Mouse (Mus musculus): Measurements from ENCODE around the gene Ier3. TPM values are rescaled to one million over a fixed set of nuclear protein-coding genes. Genes with fewer than 3 reads are reported as not detected.
A peak's percentile ranks its signal among the peaks of the same experiment; 100 is the strongest.

Ier3 gene
- 31.3 and 35.5 TPM in 2 replicates for polyA plus RNA-seq (2011; ENCODE audit: insufficient read depth, insufficient read length, low read depth, missing spikeins)

- H3K9ac ChIP-seq (ENCODE audit: low read depth, poor library complexity, severe bottlenecking) = peak within 1 kb of the TSS; percentile 77
- H3K4me1 ChIP-seq (ENCODE audit: control insufficient read depth, insufficient read depth, low read length) = peaks cover 3% of the 10 kb centered on the region
- H3K27ac ChIP-seq (ENCODE audit: insufficient read depth, low read length) = peak within 1 kb of the TSS; percentile 2; the same call in 1 of the 2 replicates
- H3K4me3 ChIP-seq (ENCODE audit: low read depth, low read length) = peak within 1 kb of the TSS; percentile 83
- H3K9me3 ChIP-seq (replicated peaks; ENCODE audit: control insufficient read depth, insufficient read depth, low read length, poor library complexity, severe bottlenecking) = no peaks in the 10 kb centered on the region
- no peaks in the 10 kb centered on the region for H3K36me3 ChIP-seq (ENCODE audit: control insufficient read depth, insufficient read depth, low read length, poor library complexity, severe bottlenecking)
- H3K27me3 ChIP-seq (ENCODE audit: control insufficient read depth, insufficient read depth, low read length, poor library complexity, severe bottlenecking) = no peaks in the 10 kb centered on the region
- TF ChIP-seq CTCF (IDR thresholded peaks at IDR 0.05; ENCODE audit: low read depth, low read length) (no peak), POLR2A (IDR thresholded peaks at IDR 0.05; ENCODE audit: insufficient read depth, low read length) (peak; percentile 91), EP300 (IDR thresholded peaks at IDR 0.05; ENCODE audit: insufficient read depth, low read depth, low read length) (0 out of 2 replicates have a peak, but pooled peaks have one; percentile 46)
Measured at GRCm38 (mm10) chr17:35821439-35822430, at the start of gene Ier3. TSS of gene Ier3 (plus strand) at chr17:35821684.

- Histone ChIP-seq H3K9me3 (replicated peaks; ENCODE audit: control insufficient read depth, insufficient read depth, low read length, poor library complexity, severe bottlenecking) (no peaks in the 10 kb centered on the region), H3K4me1 (ENCODE audit: control insufficient read depth, insufficient read depth, low read length) (no peaks in the 10 kb centered on the region), H3K36me3 (ENCODE audit: control insufficient read depth, insufficient read depth, low read length, poor library complexity, severe bottlenecking) (no peaks in the 10 kb centered on the region), H3K27ac (ENCODE audit: insufficient read depth, low read length) (no peak overlapping the region), H3K27me3 (ENCODE audit: control insufficient read depth, insufficient read depth, low read length, poor library complexity, severe bottlenecking) (no peaks in the 10 kb centered on the region), H3K4me3 (ENCODE audit: low read depth, low read length) (no peak overlapping the region), H3K9ac (ENCODE audit: low read depth, poor library complexity, severe bottlenecking) (no peak overlapping the region)
- no peak for TF ChIP-seq CTCF (IDR thresholded peaks at IDR 0.05; ENCODE audit: low read depth, low read length)
- TF ChIP-seq EP300 (IDR thresholded peaks at IDR 0.05; ENCODE audit: insufficient read depth, low read depth, low read length) = no peak
Measured at GRCm38 (mm10) chr17:35776811-35777609, 44.5 kb upstream of the Ier3 start.

GRCm38 (mm10) chr17:35778965-35779364 is 42.5 kb upstream of the Ier3 start:
- Histone ChIP-seq H3K4me1 (ENCODE audit: control insufficient read depth, insufficient read depth, low read length) (no peaks in the 10 kb centered on the region), H3K9ac (ENCODE audit: low read depth, poor library complexity, severe bottlenecking) (no peak overlapping the region), H3K9me3 (replicated peaks; ENCODE audit: control insufficient read depth, insufficient read depth, low read length, poor library complexity, severe bottlenecking) (no peaks in the 10 kb centered on the region), H3K27ac (ENCODE audit: insufficient read depth, low read length) (no peak overlapping the region), H3K36me3 (ENCODE audit: control insufficient read depth, insufficient read depth, low read length, poor library complexity, severe bottlenecking) (no peaks in the 10 kb centered on the region), H3K27me3 (ENCODE audit: control insufficient read depth, insufficient read depth, low read length, poor library complexity, severe bottlenecking) (no peaks in the 10 kb centered on the region), H3K4me3 (ENCODE audit: low read depth, low read length) (no peak overlapping the region)
- TF ChIP-seq POLR2A (IDR thresholded peaks at IDR 0.05; ENCODE audit: insufficient read depth, low read length) (no peak), EP300 (IDR thresholded peaks at IDR 0.05; ENCODE audit: insufficient read depth, low read depth, low read length) (no peak), CTCF (IDR thresholded peaks at IDR 0.05; ENCODE audit: low read depth, low read length) (no peak)

- no peaks in the 10 kb centered on the region for H3K4me1 ChIP-seq (ENCODE audit: control insufficient read depth, insufficient read depth, low read length)
- no peaks in the 10 kb centered on the region for H3K27me3 ChIP-seq (ENCODE audit: control insufficient read depth, insufficient read depth, low read length, poor library complexity, severe bottlenecking)
- H3K9me3 ChIP-seq (replicated peaks; ENCODE audit: control insufficient read depth, insufficient read depth, low read length, poor library complexity, severe bottlenecking) = no peaks in the 10 kb centered on the region
- no peaks in the 10 kb centered on the region for H3K36me3 ChIP-seq (ENCODE audit: control insufficient read depth, insufficient read depth, low read length, poor library complexity, severe bottlenecking)
- H3K27ac ChIP-seq (ENCODE audit: insufficient read depth, low read length) = no peak overlapping the region
- no peak for TF ChIP-seq CTCF (IDR thresholded peaks at IDR 0.05; ENCODE audit: low read depth, low read length)
- TF ChIP-seq EP300 (IDR thresholded peaks at IDR 0.05; ENCODE audit: insufficient read depth, low read depth, low read length) = no peak
- TF ChIP-seq POLR2A (IDR thresholded peaks at IDR 0.05; ENCODE audit: insufficient read depth, low read length) = no peak
- no peak overlapping the region for H3K9ac ChIP-seq (ENCODE audit: low read depth, poor library complexity, severe bottlenecking)
- no peak overlapping the region for H3K4me3 ChIP-seq (ENCODE audit: low read depth, low read length)
Measured at GRCm38 (mm10) chr17:35779466-35780205, 41.8 kb upstream of the Ier3 start.

- Histone ChIP-seq H3K36me3 (ENCODE audit: control insufficient read depth, insufficient read depth, low read length, poor library complexity, severe bottlenecking) (no peaks in the 10 kb centered on the region), H3K4me1 (ENCODE audit: control insufficient read depth, insufficient read depth, low read length) (no peaks in the 10 kb centered on the region), H3K27me3 (ENCODE audit: control insufficient read depth, insufficient read depth, low read length, poor library complexity, severe bottlenecking) (no peaks in the 10 kb centered on the region), H3K9me3 (replicated peaks; ENCODE audit: control insufficient read depth, insufficient read depth, low read length, poor library complexity, severe bottlenecking) (no peaks in the 10 kb centered on the region), H3K27ac (ENCODE audit: insufficient read depth, low read length) (no peak overlapping the region), H3K4me3 (ENCODE audit: low read depth, low read length) (no peak overlapping the region), H3K9ac (ENCODE audit: low read depth, poor library complexity, severe bottlenecking) (no peak overlapping the region)
- TF ChIP-seq CTCF (IDR thresholded peaks at IDR 0.05; ENCODE audit: low read depth, low read length) (no peak), POLR2A (IDR thresholded peaks at IDR 0.05; ENCODE audit: insufficient read depth, low read length) (no peak), EP300 (IDR thresholded peaks at IDR 0.05; ENCODE audit: insufficient read depth, low read depth, low read length) (no peak)
Measured at GRCm38 (mm10) chr17:35780362-35780761, 41.1 kb upstream of the Ier3 start.

Measured in ES-Bruce4 (cell line).